Mouse (Mus musculus) ZHBTc4 (cell line): ENCODE results near the gene Dnah2.
"Not testable (repeated sequence)": the region's sequence is repeated elsewhere in the genome, so short reads cannot be mapped to it uniquely, and the experiment has no call there.

Experiments used
- DNase-seq: peaks from one replicate; pipeline ENCODE4 v3.0.0-alpha.2; 2011; ENCODE audit warnings: low read depth, low spot score

Gene Dnah2

GRCm38 (mm10) chr11:69530281-69530680 lies 18.6 kb downstream of the Dnah2 start:
- not testable (repeated sequence) for DNase-seq

GRCm38 (mm10) chr11:69528031-69528390 lies 20.9 kb downstream of the Dnah2 start:
- DNase-seq = no peak

- DNase-seq = peak; percentile 35
These were observed 21.5 kb downstream of the Dnah2 start for GRCm38 (mm10) chr11:69527098-69528030.

GRCm38 (mm10) chr11:69526631-69527030 lies 22.3 kb downstream of the Dnah2 start:
- no peak for DNase-seq

GRCm38 (mm10) chr11:69525661-69526060 lies 23.2 kb downstream of the Dnah2 start:
- no peak for DNase-seq

- no peak for DNase-seq
These were observed 25.3 kb downstream of the Dnah2 start for GRCm38 (mm10) chr11:69523651-69524050.

GRCm38 (mm10) chr11:69521526-69522149 lies 27.3 kb downstream of the Dnah2 start:
- no peak for DNase-seq

- DNase-seq = no peak
These were observed 28.9 kb downstream of the Dnah2 start for GRCm38 (mm10) chr11:69519976-69520375.

GRCm38 (mm10) chr11:69516661-69517060 lies 32.2 kb downstream of the Dnah2 start:
- DNase-seq = no peak

GRCm38 (mm10) chr11:69516151-69516640 lies 32.7 kb downstream of the Dnah2 start:
- DNase-seq = no peak

- peak; percentile 73 for DNase-seq
These were observed 35.1 kb downstream of the Dnah2 start for GRCm38 (mm10) chr11:69513840-69514239.

- no peak for DNase-seq
These were observed 38.0 kb downstream of the Dnah2 start for GRCm38 (mm10) chr11:69510796-69511496.

- peak; percentile 48 for DNase-seq
These were observed 45.0 kb downstream of the Dnah2 start for GRCm38 (mm10) chr11:69503863-69504280.

GRCm38 (mm10) chr11:69501555-69501954 lies 47.4 kb downstream of the Dnah2 start:
- DNase-seq = no peak

- no peak for DNase-seq
These were observed 49.8 kb downstream of the Dnah2 start for GRCm38 (mm10) chr11:69499140-69499539.

GRCm38 (mm10) chr11:69491711-69492110 lies 57.2 kb downstream of the Dnah2 start:
- DNase-seq = peak; percentile 25

GRCm38 (mm10) chr11:69490898-69491297 lies 58.0 kb downstream of the Dnah2 start:
- no peak for DNase-seq

- no peak for DNase-seq
These were observed 61.4 kb downstream of the Dnah2 start for GRCm38 (mm10) chr11:69487474-69487873.

GRCm38 (mm10) chr11:69477645-69478044 lies 71.3 kb downstream of the Dnah2 start:
- peak; percentile 89 for DNase-seq

GRCm38 (mm10) chr11:69476802-69477201 lies 72.1 kb downstream of the Dnah2 start:
- DNase-seq = no peak

- DNase-seq = no peak
These were observed 74.2 kb downstream of the Dnah2 start for GRCm38 (mm10) chr11:69474737-69475136.

GRCm38 (mm10) chr11:69472687-69473086 lies 76.2 kb downstream of the Dnah2 start:
- no peak for DNase-seq
